Mouse (Mus musculus): ENCODE results near the gene Cdkl2.

GRCm38 (mm10) chr5:92043783-92044182 is at the start of gene Cdkl2:
- TF ChIP-seq CHD2 (IDR thresholded peaks at IDR 0.05; ENCODE audit: low read depth, low read length) (no peak), MAFK (IDR thresholded peaks at IDR 0.05; ENCODE audit: insufficient read depth, low read depth, low read length) (no peak), ZC3H11A (IDR thresholded peaks at IDR 0.05; ENCODE audit: borderline replicate concordance, low read depth, low read length) (no peak), ZNF384 (IDR thresholded peaks at IDR 0.05; ENCODE audit: low read depth, low read length) (no peak)
